Mouse (Mus musculus): Measurements from ENCODE around the gene Dnajc10. TPM values are rescaled to one million over a fixed set of nuclear protein-coding genes. Genes with fewer than 3 reads are reported as not detected.

Dnajc10 gene
- 10 to 100 TPM; 33.7 to 35.2 TPM for total RNA-seq (2021)
- long read RNA-seq, experiment 1, full-length matches to known transcripts: 36 of 46 reads
- long read RNA-seq, experiment 1, partial matches to known transcripts: 9 of 46 reads
- long read RNA-seq, experiment 1, other reads (novel, unspliced or antisense): 1 of 46 reads
- long read RNA-seq, experiment 2, full-length matches to known transcripts: 15 of 18 reads
- long read RNA-seq, experiment 2, partial matches to known transcripts: 1 of 18 reads
- long read RNA-seq, experiment 2, other reads (novel, unspliced or antisense): 2 of 18 reads

GRCm38 (mm10) chr2:80315242-80316161 lies at the start of gene Dnajc10:
Gene Dnajc10, plus strand, starts transcription at chr2:80315466.
- peak; percentile 96 for DNase-seq

- peak; percentile 57 to 75 for DNase-seq
Observed at GRCm38 (mm10) chr2:80266894-80267293, 48.4 kb upstream of the Dnajc10 start.

- peak in 1 of 2 experiments; percentile 45 for DNase-seq
Observed at GRCm38 (mm10) chr2:80268053-80268452, 47.2 kb upstream of the Dnajc10 start.

- peak; percentile 22 to 30 for DNase-seq
Observed at GRCm38 (mm10) chr2:80271431-80271830, 43.8 kb upstream of the Dnajc10 start.

GRCm38 (mm10) chr2:80273038-80273437 lies 42.2 kb upstream of the Dnajc10 start:
- DNase-seq: no peak

- no peak for DNase-seq
Observed at GRCm38 (mm10) chr2:80273763-80274162, 41.5 kb upstream of the Dnajc10 start.

GRCm38 (mm10) chr2:80275136-80275535 lies 40.1 kb upstream of the Dnajc10 start:
- DNase-seq: peak; percentile 22 to 46

- DNase-seq: no peak
Observed at GRCm38 (mm10) chr2:80282214-80282613, 33.1 kb upstream of the Dnajc10 start.

GRCm38 (mm10) chr2:80286397-80286796 lies 28.9 kb upstream of the Dnajc10 start:
- no peak for DNase-seq

- no peak for DNase-seq
Observed at GRCm38 (mm10) chr2:80292172-80292571, 23.1 kb upstream of the Dnajc10 start, which contains the start of gene Prdx6b. Gene Prdx6b, plus strand, starts transcription at chr2:80292472.

GRCm38 (mm10) chr2:80298334-80298733 lies 16.9 kb upstream of the Dnajc10 start:
- DNase-seq: no peak

GRCm38 (mm10) chr2:80300806-80301205 lies 14.5 kb upstream of the Dnajc10 start:
- DNase-seq: no peak

GRCm38 (mm10) chr2:80303957-80304356 lies 11.3 kb upstream of the Dnajc10 start:
- DNase-seq: no peak

- DNase-seq: no peak
Observed at GRCm38 (mm10) chr2:80307701-80308100, 7.6 kb upstream of the Dnajc10 start.

- DNase-seq: no peak
Observed at GRCm38 (mm10) chr2:80309775-80310174, 5.5 kb upstream of the Dnajc10 start.

- DNase-seq: no peak
Observed at GRCm38 (mm10) chr2:80310772-80311171, 4.5 kb upstream of the Dnajc10 start.

- DNase-seq: no peak
Observed at GRCm38 (mm10) chr2:80311350-80311749, 3.9 kb upstream of the Dnajc10 start.

- no peak for DNase-seq
Observed at GRCm38 (mm10) chr2:80314201-80314600, 1.1 kb upstream of the Dnajc10 start.

GRCm38 (mm10) chr2:80314854-80315241 lies 418 bp upstream of the Dnajc10 start:
- peak in 1 of 2 experiments; percentile 1 for DNase-seq

GRCm38 (mm10) chr2:80322878-80323277 lies 7.6 kb downstream of the Dnajc10 start:
- DNase-seq: no peak

GRCm38 (mm10) chr2:80325779-80326178 lies 10.5 kb downstream of the Dnajc10 start:
- no peak for DNase-seq

- no peak for DNase-seq
Observed at GRCm38 (mm10) chr2:80327272-80327671, 12.0 kb downstream of the Dnajc10 start.

Measured in heart, adult 18-20 months (tissue).